Mouse (Mus musculus): ENCODE data around the gene Pde4c. TPM values are rescaled to one million over a fixed set of nuclear protein-coding genes. Genes with fewer than 3 reads are reported as not detected.

Pde4c gene
- total and polyA plus RNA-seq, 3 experiments: 0.65 to 3.0 TPM; not detected in 1

DNA sequence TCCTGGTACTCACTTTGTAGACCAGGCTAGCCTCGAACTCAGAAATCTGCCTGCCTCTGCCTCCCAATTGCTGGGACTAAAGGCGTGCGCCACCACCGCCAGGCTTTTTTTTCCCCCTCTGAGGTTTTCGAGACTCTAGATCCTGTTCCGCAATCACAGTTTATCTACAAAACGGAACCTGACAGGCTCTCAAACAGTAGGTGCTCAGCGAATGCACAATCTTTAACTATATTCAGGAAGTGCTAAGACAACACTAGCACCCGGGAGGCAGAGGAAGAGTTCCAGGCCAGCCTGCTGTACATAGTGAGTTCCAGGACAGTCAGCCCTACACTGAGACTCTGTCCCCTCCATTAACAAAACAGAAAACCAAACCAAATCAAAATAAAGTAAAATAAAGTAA lies 41.8 kb downstream of the Pde4c start (continued):
- no peak for TF ChIP-seq CTCF (IDR thresholded peaks at IDR 0.05 in 2 of 3, conservative IDR thresholded peaks at IDR 0.05 in 1 of 3; ENCODE audit: control insufficient read depth in 1 of 3, insufficient read depth in 1 of 3, low read depth in 2 of 3, low read length in 3 of 3, poor library complexity in 1 of 3, severe bottlenecking in 1 of 3)

DNA sequence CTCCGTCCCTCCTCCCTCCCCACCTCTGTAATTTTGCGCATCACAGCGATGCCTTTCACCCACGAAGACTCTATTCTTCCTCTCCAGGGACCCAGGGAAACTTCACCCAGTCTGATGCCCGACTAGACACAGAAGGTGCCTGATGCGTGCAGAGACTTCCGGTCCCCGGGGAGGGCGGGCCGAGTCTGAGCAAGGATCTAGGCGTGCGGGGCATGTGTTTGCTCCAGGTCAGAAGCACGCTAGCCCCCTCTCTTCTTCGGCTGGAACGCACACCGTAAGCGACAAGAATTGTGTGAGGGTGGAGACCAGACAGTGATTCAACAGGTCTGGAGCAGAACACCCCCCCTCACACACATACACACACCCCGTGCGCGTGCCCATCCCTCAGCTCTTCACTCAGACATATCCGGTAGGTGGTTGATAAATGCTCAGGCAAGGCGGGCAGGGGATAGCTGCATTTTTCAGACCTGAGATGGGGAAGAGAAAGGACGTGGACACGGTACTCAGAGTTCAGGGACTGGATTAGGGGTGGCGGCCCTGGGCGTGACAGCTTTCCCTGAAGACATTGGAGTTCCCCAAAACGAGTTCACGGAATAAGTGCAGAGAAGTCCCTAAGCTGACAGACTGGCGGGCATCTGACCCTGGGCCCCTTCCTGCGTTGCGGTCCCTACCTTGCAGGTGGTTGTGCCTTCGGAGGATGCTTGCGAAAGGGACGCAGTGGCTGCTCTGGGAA lies 42.5 kb downstream of the Pde4c start:
- Histone ChIP-seq H3K9ac (ENCODE audit: control insufficient read depth, low read depth, low read length, poor library complexity, severe bottlenecking) (no peak overlapping the region), H3K36me3 (ENCODE audit: control insufficient read depth in 1 of 2, insufficient read depth in 2 of 2, low read length in 2 of 2) (peaks cover 0 to 23% of the 10 kb centered on the region in 2 experiments; a peak in 2 of 4 replicates), H3K79me2 (ENCODE audit: control insufficient read depth, insufficient read depth, low read length, poor library complexity) (no peaks in the 10 kb centered on the region; the same call in 1 of the 2 replicates), H3K27me3 (ENCODE audit: control insufficient read depth in 1 of 2, insufficient read depth in 2 of 2, low read length in 2 of 2) (no peaks in the 10 kb centered on the region), H3K27ac (ENCODE audit: control insufficient read depth, low read depth, low read length) (no peak overlapping the region), H3K9me3 (replicated peaks; ENCODE audit: insufficient read depth, low read length) (no peaks in the 10 kb centered on the region), H3K4me1 (ENCODE audit: control insufficient read depth in 1 of 2, insufficient read depth in 2 of 2, low read length in 2 of 2) (peaks cover 12 to 26% of the 10 kb centered on the region in 2 experiments), H3K4me3 (ENCODE audit: control insufficient read depth in 1 of 2, insufficient read depth in 1 of 2, low read depth in 2 of 2, low read length in 2 of 2) (no peak overlapping the region)
- DNase-seq (ENCODE audit: low read depth, low spot score): no peak
- no peak for TF ChIP-seq ZKSCAN1 (IDR thresholded peaks at IDR 0.05; ENCODE audit: low read depth, low read length)
- TF ChIP-seq USF1 (IDR thresholded peaks at IDR 0.05; ENCODE audit: low read depth, low read length): no peak
- TF ChIP-seq TAL1 (IDR thresholded peaks at IDR 0.05; ENCODE audit: low read length): no peak
- no peak for TF ChIP-seq MAX (IDR thresholded peaks at IDR 0.05; ENCODE audit: low read length)
- TF ChIP-seq SMC3 (IDR thresholded peaks at IDR 0.05; ENCODE audit: low read depth, low read length): no peak
- TF ChIP-seq HCFC1 (IDR thresholded peaks at IDR 0.05; ENCODE audit: low read depth, low read length): no peak
- TF ChIP-seq POLR2AphosphoS2 (IDR thresholded peaks at IDR 0.05; ENCODE audit: low read length): no peak
- no peak for TF ChIP-seq ZNF384 (IDR thresholded peaks at IDR 0.05; ENCODE audit: low read depth, low read length)
- TF ChIP-seq GATA1 (IDR thresholded peaks at IDR 0.05; ENCODE audit: low read depth, low read length): no peak
- no peak for TF ChIP-seq CHD2 (IDR thresholded peaks at IDR 0.05; ENCODE audit: low read length)
- no peak for TF ChIP-seq E2F4 (IDR thresholded peaks at IDR 0.05; ENCODE audit: borderline replicate concordance, low read depth, low read length)
- no peak for TF ChIP-seq MXI1 (IDR thresholded peaks at IDR 0.05; ENCODE audit: low read depth, low read length)
- no peak for TF ChIP-seq KAT2A (conservative IDR thresholded peaks at IDR 0.05; ENCODE audit: low read depth, low read length)
- TF ChIP-seq ZC3H11A (IDR thresholded peaks at IDR 0.05; ENCODE audit: low read depth, low read length): no peak
- no peak for TF ChIP-seq MEF2A (IDR thresholded peaks at IDR 0.05; ENCODE audit: extremely low read depth, insufficient replicate concordance, low read depth, low read length, poor library complexity, severe bottlenecking)
- no peak for TF ChIP-seq MAFK (IDR thresholded peaks at IDR 0.05; ENCODE audit: borderline replicate concordance, low read depth, low read length)
